Mouse (Mus musculus) C2C12 (cell line): Measurements from ENCODE around the gene Acot8.
"Not testable (repeated sequence)": the region's sequence is repeated elsewhere in the genome, so short reads cannot be mapped to it uniquely, and the experiment has no call there.

ENCODE experiments used
- CTCF ChIP-seq: IDR thresholded peaks from one replicate; pipeline ENCODE4 v1.5.1; 2011; ENCODE audit not compliant: control insufficient read depth, insufficient read depth, insufficient read length
- MAX ChIP-seq: IDR thresholded peaks from one replicate; pipeline ENCODE4 v1.6.1; 2011; ENCODE audit warnings: mild to moderate bottlenecking, control low read depth
- MYOD1 ChIP-seq: IDR thresholded peaks from one replicate; pipeline ENCODE4 v1.6.1; 2011; ENCODE audit warnings: low read depth; ENCODE audit not compliant: control insufficient read depth, insufficient read length
- MYOG ChIP-seq: IDR thresholded peaks from one replicate; pipeline ENCODE4 v1.6.1; 2011; ENCODE audit not compliant: control insufficient read depth, insufficient read length; ENCODE audit errors: extremely low read depth
- USF1 ChIP-seq: IDR thresholded peaks from one replicate; pipeline ENCODE4 v1.6.1; 2011; ENCODE audit warnings: low read depth, mild to moderate bottlenecking, control low read depth, moderate library complexity

DNA sequence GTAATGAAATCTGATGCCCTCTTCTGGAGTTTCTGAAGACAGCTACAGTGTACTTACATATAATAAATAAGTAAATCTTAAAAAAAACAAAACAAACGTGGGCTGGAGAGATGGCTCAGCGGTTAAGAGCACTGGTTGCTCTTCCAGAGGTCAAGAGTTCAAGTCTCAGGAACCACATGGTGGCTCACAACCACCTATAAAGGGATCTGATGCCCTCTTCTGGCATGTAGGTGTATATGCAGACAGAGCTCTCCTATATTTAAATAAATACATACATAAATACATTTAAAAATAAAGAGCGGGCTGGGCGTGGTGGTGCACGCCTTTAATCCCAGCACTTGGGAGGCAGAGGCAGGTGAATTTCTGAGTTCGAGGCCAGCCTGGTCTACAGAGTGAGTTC, 6.1 kb downstream of the Acot8 start:
- TF ChIP-seq CTCF, MYOG, MAX, USF1, MYOD1: not testable (repeated sequence)
